Mouse (Mus musculus): Measurements from ENCODE around the gene Wfdc8.
"Not testable (repeated sequence)": the region's sequence is repeated elsewhere in the genome, so short reads cannot be mapped to it uniquely, and the experiment has no call there.

Gene Wfdc8

GRCm38 (mm10) chr2:164613471-164613870 is at the start of gene Wfdc8, which contains the start of gene Wfdc6b:
Gene Wfdc8 (minus strand): TSS chr2:164613626.
Gene Wfdc6b (plus strand): TSS chr2:164613522.
- not testable (repeated sequence) for DNase-seq (ENCODE audit: low read depth, low spot score)

- no peak for DNase-seq (ENCODE audit: low read depth, low spot score)
These were observed 43.1 kb upstream of the Wfdc8 start, which contains the start of gene Wfdc9 for GRCm38 (mm10) chr2:164656483-164656882. Gene Wfdc9 (minus strand): TSS chr2:164656583.

GRCm38 (mm10) chr2:164655858-164656257 is 42.4 kb upstream of the Wfdc8 start, which contains the start of gene Wfdc10:
Gene Wfdc10 (plus strand): TSS chr2:164656046.
- DNase-seq (ENCODE audit: low read depth, low spot score), result peak; percentile 66

- no peak for DNase-seq (ENCODE audit: low read depth, low spot score)
These were observed 28.7 kb upstream of the Wfdc8 start for GRCm38 (mm10) chr2:164641881-164642673.

GRCm38 (mm10) chr2:164641129-164641528 is 27.7 kb upstream of the Wfdc8 start:
- no peak for DNase-seq (ENCODE audit: low read depth, low spot score)

- no peak for DNase-seq (ENCODE audit: low read depth, low spot score)
These were observed 25.3 kb upstream of the Wfdc8 start, which contains the start of gene Wfdc16 for GRCm38 (mm10) chr2:164638696-164639095. Gene Wfdc16 (minus strand): TSS chr2:164638796.

- DNase-seq (ENCODE audit: low read depth, low spot score), result peak; percentile 4
These were observed 21.8 kb upstream of the Wfdc8 start for GRCm38 (mm10) chr2:164635266-164635665.

- no peak for DNase-seq (ENCODE audit: low read depth, low spot score)
These were observed 8.3 kb upstream of the Wfdc8 start for GRCm38 (mm10) chr2:164621775-164622174.

GRCm38 (mm10) chr2:164619050-164619449 is 5.6 kb upstream of the Wfdc8 start:
- DNase-seq (ENCODE audit: low read depth, low spot score), result no peak

- DNase-seq (ENCODE audit: low read depth, low spot score), result no peak
These were observed 2.0 kb upstream of the Wfdc8 start for GRCm38 (mm10) chr2:164615386-164615785.

- DNase-seq (ENCODE audit: low read depth, low spot score), result no peak
These were observed 4.6 kb downstream of the Wfdc8 start for GRCm38 (mm10) chr2:164608781-164609180.

- no peak for DNase-seq (ENCODE audit: low read depth, low spot score)
These were observed 9.0 kb downstream of the Wfdc8 start for GRCm38 (mm10) chr2:164604411-164604810.

- no peak for DNase-seq (ENCODE audit: low read depth, low spot score)
These were observed 9.9 kb downstream of the Wfdc8 start for GRCm38 (mm10) chr2:164603482-164603881.

- DNase-seq (ENCODE audit: low read depth, low spot score), result no peak
These were observed 13.2 kb downstream of the Wfdc8 start for GRCm38 (mm10) chr2:164600179-164600578.

- no peak for DNase-seq (ENCODE audit: low read depth, low spot score)
These were observed 19.9 kb downstream of the Wfdc8 start, which contains the start of gene Eppin for GRCm38 (mm10) chr2:164593494-164593893. Gene Eppin (minus strand): TSS chr2:164593594.

- peak; percentile 75 for DNase-seq (ENCODE audit: low read depth, low spot score)
These were observed 21.4 kb downstream of the Wfdc8 start for GRCm38 (mm10) chr2:164592014-164592413.

- not testable (repeated sequence) for DNase-seq (ENCODE audit: low read depth, low spot score)
These were observed 28.3 kb downstream of the Wfdc8 start, which contains the start of gene Wfdc6a for GRCm38 (mm10) chr2:164585025-164585725. Gene Wfdc6a (minus strand): TSS chr2:164585447.

- DNase-seq (ENCODE audit: low read depth, low spot score), result not testable (repeated sequence)
These were observed 40.1 kb downstream of the Wfdc8 start, which contains the start of gene Spint3 for GRCm38 (mm10) chr2:164573359-164573758. Gene Spint3 (minus strand): TSS chr2:164573459.

- no peak for DNase-seq (ENCODE audit: low read depth, low spot score)
These were observed 46.0 kb downstream of the Wfdc8 start for GRCm38 (mm10) chr2:164567460-164567859.

GRCm38 (mm10) chr2:164566997-164567396 is 46.4 kb downstream of the Wfdc8 start:
- no peak for DNase-seq (ENCODE audit: low read depth, low spot score)

GRCm38 (mm10) chr2:164564346-164564745 is 49.1 kb downstream of the Wfdc8 start:
- DNase-seq (ENCODE audit: low read depth, low spot score), result peak; percentile 9

Data from mesoderm, embryonic 11.5 days (tissue).